Comparison of ENCODE assay signal across 8 mouse cellular contexts in genomic region chr16:65370939-65371338, GRCm38 (mm10).
DNase-seq lines count a peak whose midpoint lies in the region; ATAC-seq and TF ChIP-seq lines count a peak whose summit lies in the region.

No protein-coding gene starts in this region.

- peak; percentile 44 for TF ChIP-seq CTCF in lung, adult 2 months (IDR thresholded peaks at IDR 0.05; ENCODE audit: insufficient read depth, low read length)
- no peak for TF ChIP-seq CTCF in cerebellum, adult 2 months (IDR thresholded peaks at IDR 0.05; ENCODE audit: borderline replicate concordance, insufficient read depth, low read depth, low read length)

- H3K27me3 ChIP-seq in cerebellum, adult 2 months (ENCODE audit: control insufficient read depth, insufficient read depth, low read length) = no peaks in the 10 kb centered on the region

- no peak for TF ChIP-seq POLR2A in lung, adult 2 months (IDR thresholded peaks at IDR 0.05; ENCODE audit: borderline replicate concordance, extremely low read depth, low read depth, low read length)
- no peak for TF ChIP-seq POLR2A in cerebellum, adult 2 months (IDR thresholded peaks at IDR 0.05; ENCODE audit: borderline replicate concordance, insufficient read depth, low read length)

- 43% methylated on average over 2 of the region's 2 CpGs for WGBS in lung, adult 2 months
- 58% methylated on average over 2 of the region's 2 CpGs for WGBS in cerebellum, adult 2 months

- H3K27ac ChIP-seq in cerebellum, adult 2 months (ENCODE audit: insufficient read depth, low read length) = no peak overlapping the region

- DNase-seq in frontal cortex, postnatal 25 days (ENCODE audit: low spot score in 2 of 2) = no peak
- DNase-seq in lung, adult 2 months = no peak
- DNase-seq in lung, adult 18-20 months = no peak
- DNase-seq in fibroblast of lung, adult 2 months (ENCODE audit: low read depth) = peak; percentile 6
- peak; percentile 5 for DNase-seq in yolk sac, embryonic 10.5 days (ENCODE audit: low spot score)
- no peak for DNase-seq in cerebellum, adult 2 months
- DNase-seq in urinary bladder, postnatal 25 days (ENCODE audit: low spot score) = no peak

- H3K4me1 ChIP-seq in lung, adult 2 months (ENCODE audit: control insufficient read depth, insufficient read depth, low read length) = no peaks in the 10 kb centered on the region
- H3K4me1 ChIP-seq in cerebellum, adult 2 months (ENCODE audit: control insufficient read depth, insufficient read depth, low read length) = no peaks in the 10 kb centered on the region

- no peak overlapping the region for H3K4me3 ChIP-seq in lung, adult 2 months (replicated peaks; ENCODE audit: extremely low read depth, low read depth, low read length)
- H3K4me3 ChIP-seq in cerebellum, adult 2 months (replicated peaks; ENCODE audit: insufficient read depth, low read depth, low read length) = no peak overlapping the region

- peak; percentile 93 for ATAC-seq in frontal cortex, adult (ENCODE audit: low TSS enrichment)

Comparison
In these comparisons a context has a peak if more than half of its experiments do, and no peak if none do; other contexts are left out.
1. DNase-seq: peak in fibroblast of lung, adult 2 months (single experiment) and yolk sac, embryonic 10.5 days (single experiment); none in frontal cortex, postnatal 25 days (0 of 2), lung, adult 2 months (single experiment), lung, adult 18-20 months (0 of 2), cerebellum, adult 2 months (0 of 2) and urinary bladder, postnatal 25 days (single experiment).